Mouse (Mus musculus) C2C12 (cell line): ENCODE measurements around the gene Slc30a7.

ENCODE experiments used
- CTCF ChIP-seq: IDR thresholded peaks from one replicate; pipeline ENCODE4 v1.5.1; 2011; ENCODE audit not compliant: control insufficient read depth, insufficient read depth, insufficient read length
- MAX ChIP-seq: IDR thresholded peaks from one replicate; pipeline ENCODE4 v1.6.1; 2011; ENCODE audit warnings: mild to moderate bottlenecking, control low read depth
- MYOD1 ChIP-seq: IDR thresholded peaks from one replicate; pipeline ENCODE4 v1.6.1; 2011; ENCODE audit warnings: low read depth; ENCODE audit not compliant: control insufficient read depth, insufficient read length
- MYOG ChIP-seq: IDR thresholded peaks from one replicate; pipeline ENCODE4 v1.6.1; 2011; ENCODE audit not compliant: control insufficient read depth, insufficient read length; ENCODE audit errors: extremely low read depth
- USF1 ChIP-seq: IDR thresholded peaks from one replicate; pipeline ENCODE4 v1.6.1; 2011; ENCODE audit warnings: low read depth, mild to moderate bottlenecking, control low read depth, moderate library complexity

DNA sequence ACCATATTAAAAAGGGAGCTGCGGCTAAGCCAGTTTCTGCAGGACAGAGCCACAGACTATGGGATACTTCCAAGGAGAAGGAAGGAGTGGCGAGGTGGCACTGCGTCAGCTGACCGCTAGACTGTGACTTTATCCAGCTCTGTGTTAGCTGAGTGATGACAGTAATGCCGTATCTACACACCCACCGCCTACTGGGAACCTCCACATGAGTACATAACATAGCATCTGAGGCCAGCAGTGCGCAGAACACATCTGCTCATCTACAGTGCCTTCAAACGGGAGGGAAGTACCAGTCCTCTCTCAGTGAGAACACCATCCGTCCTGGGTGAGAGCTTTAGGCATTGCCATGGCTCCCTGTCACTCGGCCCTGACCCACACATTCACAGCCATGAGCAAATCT is 32.2 kb downstream of the Slc30a7 start:
- TF ChIP-seq USF1 (no peak), CTCF (no peak), MYOD1 (no peak), MAX (no peak), MYOG (no peak)
